Mouse (Mus musculus) lung, adult 2 months (tissue): ENCODE measurements around the gene Tmem59. TPM values are rescaled to one million over a fixed set of nuclear protein-coding genes. Genes with fewer than 3 reads are reported as not detected.

Experiments
- DNase-seq: peaks from one replicate; pipeline ENCODE4 v3.0.0; 2022
- H3K4me1 ChIP-seq: fragments of 200-500 bp; 2 replicates; pipeline ENCODE4 v1.6.1; 2011; ENCODE audit warnings: low read length; ENCODE audit not compliant: control insufficient read depth, insufficient read depth
- H3K4me3 ChIP-seq: fragments of 200-500 bp; replicated peaks from 2 replicates; pipeline ENCODE3; 2011; ENCODE audit warnings: low read depth, mild to moderate bottlenecking, control low read depth, low read length; ENCODE audit errors: extremely low read depth
- CTCF ChIP-seq: fragments of 200-500 bp; IDR thresholded peaks from 2 replicates; pipeline ENCODE4 v1.5.1; 2011; ENCODE audit warnings: mild to moderate bottlenecking, low read length, control low read depth; ENCODE audit not compliant: insufficient read depth
- POLR2A ChIP-seq: fragments of 200-500 bp; IDR thresholded peaks from 2 replicates; pipeline ENCODE4 v1.6.1; 2011; ENCODE audit warnings: low read depth, mild to moderate bottlenecking, control low read depth, low read length, borderline replicate concordance; ENCODE audit errors: extremely low read depth
- WGBS: fragments of 180-500 bp; shearing (Covaris S2); methylation state at CpG from one replicate; pipeline ENCODE4 v1.1.7; 2018; 5-methylcytosine and 5-hydroxymethylcytosine counted together
- polyA plus RNA-seq: library from polyadenylated mRNA; depleted of rRNA; stranded (reverse); fragments of >200 nt; gene quantifications from 2 replicates; pipeline ENCODE4 v1.2.3, GENCODE M21; 2012

The Tmem59 gene
- polyA plus RNA-seq, 1 experiment, result 321 TPM

DNA sequence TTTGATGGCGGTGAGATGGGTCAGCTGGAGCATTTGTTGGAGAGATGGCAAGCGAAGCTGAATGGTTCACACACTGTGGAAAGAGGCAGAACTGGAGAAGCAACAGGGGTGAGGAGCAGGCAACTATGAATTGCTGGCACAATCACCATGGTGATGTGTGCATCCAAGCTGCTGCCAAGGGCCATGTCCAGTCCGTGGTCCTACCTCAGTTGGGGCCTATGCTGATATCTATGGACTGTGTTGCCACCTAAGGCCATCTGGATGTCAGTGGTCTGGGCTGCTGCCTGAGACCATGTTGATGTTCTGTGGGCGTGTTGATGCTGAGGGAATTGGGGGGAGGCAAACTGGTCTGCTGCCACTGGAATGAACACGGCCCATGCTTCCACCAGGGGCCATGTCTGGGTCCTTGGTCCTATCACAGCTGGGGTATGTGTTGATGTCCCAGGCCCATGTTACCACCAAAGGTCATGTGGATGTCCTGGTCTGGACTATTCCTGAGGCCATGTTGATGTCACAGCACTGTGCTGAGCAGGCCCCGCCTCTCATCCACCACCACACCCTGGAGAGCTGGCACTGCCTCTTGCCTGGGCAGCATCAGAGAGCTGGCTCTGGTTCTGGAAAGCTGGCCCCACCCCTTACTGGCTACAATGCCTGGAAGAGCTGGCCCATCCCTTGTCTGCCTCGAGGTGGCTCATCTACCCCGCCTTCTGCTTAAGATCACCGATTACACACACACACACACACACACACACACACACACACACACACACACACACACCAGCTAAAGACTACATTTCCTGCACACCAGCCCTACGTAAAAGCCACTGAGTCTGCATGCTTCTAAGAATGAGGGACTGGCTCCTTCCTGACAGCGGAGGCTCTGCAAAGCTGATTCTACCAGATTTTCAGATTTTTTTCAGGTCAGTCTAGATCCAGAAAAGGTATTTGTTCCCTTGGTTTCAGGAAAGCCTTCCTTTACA, 45.3 kb downstream of the Tmem59 start:
- H3K4me3 ChIP-seq, result no peak overlapping the region
- 60% methylated on average over 11 of the region's 11 CpGs for WGBS
- TF ChIP-seq CTCF (no peak), POLR2A (no peak)
- H3K4me1 ChIP-seq, result no peaks in the 10 kb centered on the region
- DNase-seq, result peak; percentile 52

DNA sequence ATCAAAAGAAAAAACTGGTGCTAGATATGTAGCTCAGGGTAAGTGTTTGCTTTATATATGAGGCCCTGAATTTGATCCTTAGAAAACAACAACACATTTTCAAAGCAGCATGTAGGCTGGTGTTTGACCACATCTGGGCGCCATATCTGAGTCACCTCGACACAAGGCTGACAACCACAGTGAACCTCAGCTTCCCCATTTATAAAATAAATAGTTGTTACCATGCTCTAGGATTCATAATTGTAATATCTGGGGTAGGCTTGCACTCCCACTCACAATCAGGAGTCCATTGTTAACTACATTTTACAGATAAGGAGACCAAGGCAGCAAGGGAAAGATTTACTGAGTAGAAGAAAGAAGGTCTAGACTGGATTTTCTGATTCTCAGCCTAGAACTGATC, 48.1 kb downstream of the Tmem59 start:
- TF ChIP-seq CTCF (no peak), POLR2A (no peak)
- DNase-seq, result no peak
- Histone ChIP-seq H3K4me3 (no peak overlapping the region), H3K4me1 (no peaks in the 10 kb centered on the region)
- 74% methylated on average over 2 of the region's 2 CpGs for WGBS

DNA sequence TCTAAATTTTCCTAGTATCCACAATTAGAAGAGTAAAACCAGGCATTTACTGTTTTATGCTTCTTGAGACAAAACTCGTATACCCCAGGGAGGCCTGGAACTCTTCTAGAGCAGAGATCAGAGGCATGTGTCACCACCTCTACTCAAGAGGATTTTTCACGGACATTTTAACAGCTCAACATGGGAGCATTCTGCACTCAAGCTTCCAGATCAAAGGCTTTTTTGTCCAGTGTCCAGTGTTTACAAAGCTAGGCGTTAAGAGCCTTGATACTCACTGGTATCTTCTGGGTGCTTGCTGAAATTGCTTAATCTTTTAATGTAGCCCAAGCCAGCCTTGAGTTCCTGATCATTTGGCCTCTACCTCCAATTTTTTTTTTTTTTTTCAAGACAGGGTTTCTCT, 54.0 kb downstream of the Tmem59 start:
- TF ChIP-seq CTCF, result no peak
- no peak for TF ChIP-seq POLR2A
- Histone ChIP-seq H3K4me1 (no peaks in the 10 kb centered on the region), H3K4me3 (no peak overlapping the region)
- 51% methylated on average over 3 of the region's 3 CpGs for WGBS
- no peak for DNase-seq

DNA sequence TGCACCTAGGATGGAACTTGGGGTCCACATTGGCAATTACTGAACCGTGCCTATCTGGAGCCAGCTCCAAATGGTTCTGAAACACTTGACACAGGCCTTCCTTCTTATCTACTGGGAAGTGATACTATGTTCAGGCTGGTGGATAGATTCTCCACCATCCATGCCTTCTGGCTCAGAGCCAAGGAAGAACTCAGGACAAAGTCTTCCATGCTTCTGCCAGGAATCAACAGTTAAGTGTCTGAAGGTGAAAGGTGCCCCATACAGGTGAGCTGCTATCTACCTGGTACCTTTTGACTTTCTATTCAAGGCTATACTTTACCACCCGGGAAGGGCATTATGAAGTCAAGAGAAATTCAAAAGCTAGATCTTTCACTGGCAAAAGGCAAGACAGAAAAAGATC, 60.1 kb downstream of the Tmem59 start:
- DNase-seq, result no peak
- 93% methylated on average over 2 of the region's 2 CpGs for WGBS

DNA sequence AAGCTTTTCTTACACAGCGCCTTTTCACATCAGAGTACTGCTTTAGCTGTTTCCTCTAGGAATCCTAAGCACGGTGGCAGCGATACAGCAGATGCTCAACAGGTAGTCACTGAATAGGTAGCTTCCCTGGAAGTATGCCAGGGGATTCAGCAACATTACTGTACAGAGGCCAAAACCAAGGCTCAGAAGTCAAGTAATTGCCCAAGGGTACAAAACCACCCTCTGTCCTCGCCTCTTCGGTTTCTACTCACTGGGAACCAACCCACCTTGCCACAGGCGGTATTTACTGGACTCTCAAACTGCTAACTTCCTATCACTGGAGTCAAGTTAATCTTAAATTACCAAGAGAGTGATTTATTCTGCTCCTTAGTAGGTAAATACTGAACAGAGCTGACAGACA, 62.0 kb downstream of the Tmem59 start:
- 95% methylated on average over 6 of the region's 6 CpGs for WGBS
- TF ChIP-seq CTCF, result no peak
- no peak for TF ChIP-seq POLR2A
- DNase-seq, result no peak

More for the DNA sequence above, 60.1 kb downstream of the Tmem59 start:
- Histone ChIP-seq H3K4me1 (no peaks in the 10 kb centered on the region), H3K4me3 (no peak overlapping the region)
- TF ChIP-seq CTCF (no peak), POLR2A (no peak)

DNA sequence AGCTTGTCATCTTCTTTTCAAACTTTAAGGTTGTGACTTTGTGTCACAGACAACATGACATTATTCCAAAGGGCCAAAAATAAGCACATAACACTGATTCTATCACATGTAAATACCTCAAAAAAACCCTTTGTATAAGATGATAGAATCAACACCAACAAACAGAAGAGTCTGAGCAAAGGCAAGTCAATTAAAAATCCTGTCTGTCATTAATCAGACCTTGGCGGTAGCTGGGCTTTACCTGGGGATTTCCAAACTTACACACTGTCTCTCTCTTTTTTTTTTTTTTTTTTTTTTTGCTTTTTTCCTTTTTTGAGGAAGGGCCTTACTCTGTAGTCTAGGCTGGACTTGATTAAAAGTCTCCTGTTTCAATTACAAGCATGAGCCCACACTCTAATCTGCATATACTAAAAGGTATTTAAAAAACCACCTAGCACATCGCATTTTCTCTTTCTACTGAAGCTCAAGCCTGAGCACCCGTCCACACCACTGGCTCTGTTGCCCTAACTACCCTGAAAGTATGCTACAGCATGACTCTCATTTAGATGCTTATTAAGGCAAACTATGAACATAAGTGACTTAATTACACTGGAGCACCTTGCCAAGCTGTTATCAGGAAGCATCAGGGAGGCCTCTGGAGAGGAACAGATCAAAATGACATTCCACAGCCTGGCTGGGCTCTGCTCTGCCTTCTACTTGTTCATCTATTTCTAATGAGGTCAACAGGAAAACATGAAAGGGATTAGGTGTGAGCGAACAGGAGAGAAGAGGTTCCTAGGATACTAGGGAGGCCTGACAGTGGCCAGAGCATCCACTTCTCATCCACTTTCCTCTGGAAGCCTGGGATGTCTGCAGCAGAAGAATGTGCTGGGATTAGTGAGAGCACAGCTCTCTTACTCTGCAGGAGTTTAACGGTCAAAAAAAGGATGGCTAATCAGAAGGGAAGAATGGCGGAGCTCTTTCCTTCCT, 65.5 kb downstream of the Tmem59 start:
- peaks cover 10% of the 10 kb centered on the region for H3K4me1 ChIP-seq
- TF ChIP-seq CTCF (no peak), POLR2A (no peak)
- no peak overlapping the region for H3K4me3 ChIP-seq
- WGBS, result 66% methylated on average over 6 of the region's 6 CpGs
- DNase-seq, result no peak

More for the DNA sequence above, 62.0 kb downstream of the Tmem59 start:
- peaks cover under 1% of the 10 kb centered on the region for H3K4me1 ChIP-seq
- no peak overlapping the region for H3K4me3 ChIP-seq

DNA sequence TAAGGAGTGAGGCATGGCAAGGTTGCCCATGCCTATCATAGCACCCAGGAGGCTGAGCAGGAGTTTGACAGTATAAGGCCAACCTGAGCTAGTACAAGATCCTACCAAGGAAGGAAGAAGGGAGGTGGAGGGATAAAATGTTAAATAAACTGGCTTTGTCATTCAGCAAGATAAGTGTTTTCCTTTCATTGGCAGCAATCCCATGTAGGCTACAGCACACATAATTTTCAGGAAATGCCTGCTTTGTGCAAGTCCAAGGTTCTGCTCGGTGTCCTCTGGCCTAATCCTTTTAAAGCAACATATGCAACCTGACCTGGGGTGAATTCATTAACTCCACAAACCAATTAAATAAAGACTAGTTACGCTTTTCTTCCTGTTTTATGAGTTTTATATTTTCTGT, 67.2 kb downstream of the Tmem59 start:
- Histone ChIP-seq H3K4me3 (no peak overlapping the region), H3K4me1 (peaks cover 10% of the 10 kb centered on the region)
- TF ChIP-seq POLR2A, result no peak
- TF ChIP-seq CTCF, result no peak
- 33% methylated on average over 2 of the region's 2 CpGs for WGBS
- no peak for DNase-seq

DNA sequence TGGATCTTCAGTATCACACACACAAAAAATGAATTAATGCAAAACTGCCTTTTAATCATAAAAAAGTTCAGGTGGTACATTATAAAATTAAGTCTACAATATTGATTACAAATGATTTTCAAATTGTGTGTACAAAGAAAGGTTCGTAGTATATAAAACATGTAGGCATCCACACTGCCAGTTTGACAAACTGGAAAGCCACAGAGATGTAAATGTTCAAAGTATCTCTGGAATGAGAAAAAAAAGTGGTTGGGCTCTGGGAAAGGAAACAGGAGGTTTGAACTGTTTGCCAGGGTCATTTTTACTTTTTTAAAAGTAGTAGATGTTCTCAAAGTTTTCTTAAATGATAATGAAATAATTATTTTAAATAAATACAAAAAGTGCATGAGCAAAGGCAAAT, 67.8 kb downstream of the Tmem59 start:
- TF ChIP-seq POLR2A (no peak), CTCF (no peak)
- 62% methylated on average over 1 of the region's 1 CpGs for WGBS
- peaks cover 10% of the 10 kb centered on the region for H3K4me1 ChIP-seq
- DNase-seq, result no peak
- H3K4me3 ChIP-seq, result no peak overlapping the region

DNA sequence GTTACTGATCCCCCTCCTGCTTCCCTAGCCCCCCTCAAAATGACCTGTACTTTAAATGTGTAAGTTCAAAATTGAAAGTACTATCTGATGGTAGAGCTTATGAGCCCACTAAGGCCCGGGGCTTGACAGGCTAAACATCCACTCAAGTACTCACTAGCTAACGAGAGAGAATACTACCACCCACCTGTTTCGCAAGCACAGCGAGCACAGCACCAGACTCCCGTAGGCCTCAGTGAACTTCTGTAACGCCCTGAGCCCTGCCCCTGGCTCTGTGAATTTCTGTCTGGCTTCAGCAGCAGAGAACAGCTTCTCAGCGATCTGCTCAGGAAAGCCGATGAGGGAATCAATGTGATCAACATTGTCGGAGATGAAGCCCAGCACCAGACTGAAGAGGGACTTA, 68.9 kb downstream of the Tmem59 start:
- TF ChIP-seq POLR2A (no peak), CTCF (no peak)
- 68% methylated on average over 9 of the region's 9 CpGs for WGBS
- no peak for DNase-seq
- H3K4me1 ChIP-seq, result peaks cover 10% of the 10 kb centered on the region
- no peak overlapping the region for H3K4me3 ChIP-seq

DNA sequence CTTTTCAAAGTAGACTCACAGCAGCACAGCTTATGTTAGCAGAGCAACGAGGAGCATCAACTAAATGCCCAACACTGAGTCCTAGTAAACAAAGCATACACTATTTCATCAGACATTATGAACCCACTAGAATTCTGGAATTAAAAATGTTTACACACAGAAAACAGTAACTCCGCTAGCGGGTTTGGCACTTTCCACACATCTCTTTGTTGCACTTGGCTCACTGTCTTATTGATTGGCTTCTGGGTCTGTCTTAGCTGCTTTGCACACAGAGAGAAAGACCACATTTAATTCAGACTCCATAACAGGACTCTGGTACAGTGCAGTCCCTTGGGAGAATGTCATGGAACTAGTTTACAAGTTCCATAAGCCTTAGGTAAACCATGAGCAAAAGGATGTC, 69.9 kb downstream of the Tmem59 start:
- Histone ChIP-seq H3K4me3 (no peak overlapping the region), H3K4me1 (peaks cover 10% of the 10 kb centered on the region)
- WGBS, result 51% methylated on average over 3 of the region's 3 CpGs
- DNase-seq, result no peak
- no peak for TF ChIP-seq POLR2A
- TF ChIP-seq CTCF, result no peak
